Mouse (Mus musculus) kidney, adult 8-10 months (tissue): ENCODE measurements around the gene Pde10a.

ENCODE experiments used
- DNase-seq, 2 experiments: peaks; one replicate each; pipeline ENCODE4 v3.0.0; 2022

Pde10a gene

DNA sequence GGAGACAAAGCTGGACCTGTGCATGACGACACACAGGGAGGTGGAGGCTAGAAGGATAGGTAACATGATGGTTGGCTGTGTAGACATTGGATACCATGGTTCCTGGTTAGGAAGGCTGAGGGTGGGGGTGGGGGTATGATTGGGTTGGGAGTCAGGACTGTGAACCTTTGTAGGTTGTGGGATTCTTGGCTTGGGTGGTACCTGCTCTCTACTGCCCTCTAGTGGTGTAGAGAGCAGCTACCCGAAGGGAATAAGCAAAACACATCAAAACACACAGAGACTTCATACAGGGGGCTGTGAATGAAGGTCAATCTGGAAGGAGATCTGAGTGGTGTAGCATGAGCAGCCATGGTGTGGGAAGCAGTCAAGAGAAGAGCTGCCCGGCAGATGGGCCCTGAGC lies 282.2 kb downstream of the Pde10a start:
- no peak for DNase-seq

GRCm38 (mm10) chr17:8809771-8810170 lies 284.6 kb downstream of the Pde10a start:
- no peak for DNase-seq

- no peak for DNase-seq
Observed at GRCm38 (mm10) chr17:8810201-8810600, 285.0 kb downstream of the Pde10a start.

DNA sequence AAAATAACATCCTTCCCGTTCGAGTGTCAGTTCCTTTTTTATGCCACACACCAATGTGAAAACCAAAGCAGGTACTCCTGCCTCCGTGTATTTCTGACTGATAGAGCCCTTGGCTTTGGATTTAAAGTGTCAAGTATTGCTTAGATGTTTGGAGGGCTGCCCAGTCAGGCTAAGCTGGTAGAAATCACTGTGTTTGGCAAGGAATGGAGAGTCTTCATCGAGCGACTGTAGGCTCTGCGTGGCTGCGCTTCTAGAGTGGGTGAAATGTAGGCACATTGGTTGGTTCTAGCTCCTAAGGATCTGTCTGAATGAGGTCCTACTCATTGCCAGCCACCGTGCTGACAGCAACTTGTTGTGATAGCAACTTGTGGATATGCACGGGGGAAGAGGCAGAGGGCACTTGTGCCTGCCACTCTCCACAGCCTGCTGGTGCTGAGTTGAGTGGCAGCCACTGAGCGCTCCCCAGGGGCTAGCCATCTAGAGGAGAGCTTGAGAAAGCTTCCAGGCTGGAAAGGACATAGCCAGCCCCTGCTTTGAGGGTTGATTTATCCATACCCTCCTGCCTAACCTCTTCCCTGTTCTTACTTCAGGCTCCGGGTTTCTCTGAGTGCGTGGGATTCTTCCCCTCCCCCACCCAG lies 287.2 kb downstream of the Pde10a start:
- DNase-seq = no peak

- DNase-seq = no peak
Observed at GRCm38 (mm10) chr17:8813773-8814491, 288.8 kb downstream of the Pde10a start.

DNA sequence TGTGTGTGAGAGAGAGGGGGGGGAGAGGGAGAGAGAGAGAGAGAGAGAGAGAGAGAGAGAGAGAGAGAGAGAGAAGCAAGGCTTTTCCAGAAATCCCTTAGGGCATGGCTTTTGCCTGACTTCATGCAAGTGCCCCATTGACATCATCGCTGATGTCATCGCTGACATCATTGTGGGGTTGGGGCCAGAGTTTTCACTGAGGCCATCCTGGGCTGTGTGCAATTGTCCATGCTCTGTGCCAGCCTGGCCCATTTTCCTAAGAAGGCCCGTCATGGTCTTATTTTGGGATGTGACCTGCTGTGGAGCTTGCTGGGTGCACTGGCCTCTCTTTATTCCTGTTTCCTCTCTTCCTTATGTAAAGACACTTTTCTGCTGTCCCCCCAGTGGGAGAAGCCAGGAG lies 290.2 kb downstream of the Pde10a start:
- DNase-seq = no peak

GRCm38 (mm10) chr17:8815864-8816263 lies 290.7 kb downstream of the Pde10a start:
- no peak for DNase-seq

DNA sequence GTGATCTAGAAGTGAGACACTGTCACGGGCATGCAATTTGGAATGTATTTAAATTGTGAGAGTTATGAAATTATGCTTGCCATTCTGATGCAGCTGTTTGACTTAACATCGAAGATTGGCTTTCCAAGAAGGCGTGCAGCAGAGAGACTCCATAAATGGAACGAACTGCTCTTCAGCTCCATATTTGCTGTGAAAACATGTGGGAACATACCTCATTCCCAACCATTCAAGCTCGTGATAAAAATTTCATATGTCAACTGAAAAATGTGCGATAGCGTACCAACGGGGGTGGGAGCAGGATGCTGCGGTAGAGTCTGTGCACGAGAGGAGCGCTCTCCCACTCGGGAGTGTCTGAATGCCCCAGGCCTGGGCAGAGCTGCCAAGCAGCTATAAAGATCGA lies 293.5 kb downstream of the Pde10a start:
- no peak for DNase-seq

DNA sequence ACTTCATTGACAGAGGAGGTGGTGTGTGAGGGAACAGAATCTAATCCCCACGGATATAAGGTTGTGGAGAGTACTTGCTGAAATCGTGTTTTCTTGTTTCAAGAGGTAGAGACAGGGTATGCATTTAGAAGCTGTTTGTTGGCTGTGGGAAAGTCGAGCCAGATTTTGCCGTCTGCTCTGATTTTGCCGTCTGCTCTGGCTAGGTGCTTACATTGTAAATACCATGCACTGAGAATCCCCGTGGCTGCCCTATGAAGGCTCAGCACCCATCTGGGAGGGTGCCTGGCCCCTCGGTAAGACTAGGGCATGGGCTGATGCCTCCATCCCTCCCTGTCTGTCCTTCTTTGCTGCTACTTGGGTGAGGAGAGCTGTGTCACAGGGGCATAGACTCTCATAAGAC lies 298.4 kb downstream of the Pde10a start:
- no peak for DNase-seq

GRCm38 (mm10) chr17:8827204-8827603 lies 302.0 kb downstream of the Pde10a start:
- no peak for DNase-seq

DNA sequence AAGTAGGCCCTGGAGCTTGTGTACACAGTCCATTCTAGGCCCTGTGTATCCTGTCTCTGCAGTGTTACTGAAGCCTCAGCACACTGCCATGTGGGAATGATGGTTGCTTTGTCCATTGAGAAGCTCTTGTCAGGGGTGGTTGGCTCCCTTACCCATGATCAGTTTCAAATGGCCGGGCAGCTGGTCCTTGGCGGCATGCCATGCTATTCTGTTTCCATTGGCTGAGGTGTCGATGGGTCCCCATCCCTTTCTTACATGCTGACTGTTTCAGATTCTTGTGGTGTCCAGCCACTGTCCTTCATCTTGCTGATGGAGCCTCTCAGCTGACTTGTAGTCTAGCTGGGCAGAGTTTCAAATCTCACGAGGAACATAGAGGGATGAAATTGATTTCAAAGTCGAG lies 305.8 kb downstream of the Pde10a start:
- no peak for DNase-seq

DNA sequence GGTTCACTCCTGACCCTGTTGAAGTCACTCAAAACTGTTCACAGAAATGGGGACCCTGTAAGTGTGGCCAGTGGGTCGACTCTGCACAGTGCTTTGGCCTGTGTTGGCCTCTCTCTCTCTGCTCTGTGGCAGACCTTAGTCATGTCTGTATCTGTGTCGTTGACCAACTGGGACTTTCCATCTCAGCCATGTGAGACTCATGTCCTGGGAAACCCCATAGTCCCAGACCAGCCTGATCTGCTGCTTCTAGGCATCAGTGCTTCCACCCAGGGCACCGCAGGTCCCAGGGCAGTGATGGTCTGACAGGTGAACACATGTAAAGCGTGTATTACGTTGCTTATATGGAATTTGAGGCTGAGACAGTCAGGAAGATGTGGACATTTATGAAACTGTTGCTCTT lies 311.1 kb downstream of the Pde10a start:
- DNase-seq = no peak

DNA sequence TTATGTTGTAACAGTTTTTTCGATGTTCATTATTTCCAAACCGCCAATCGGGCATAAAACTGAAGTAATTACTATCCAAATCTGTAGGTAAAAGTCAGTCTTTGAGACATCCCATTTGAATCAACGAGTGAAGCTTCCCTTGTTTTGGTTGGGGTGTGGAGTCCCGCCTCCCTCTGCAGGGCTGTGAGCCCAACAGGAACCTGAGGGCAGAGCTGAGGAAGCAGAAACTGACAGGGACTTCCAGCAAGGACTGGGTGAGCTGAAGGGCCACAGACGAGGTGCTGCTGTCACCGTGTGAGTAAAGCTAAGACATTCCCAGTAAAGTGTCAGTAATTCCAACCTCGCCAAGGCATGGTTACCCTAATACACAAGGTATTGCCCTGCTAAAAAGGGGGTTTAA lies 313.1 kb downstream of the Pde10a start:
- peak in 1 of 2 experiments; percentile 17 for DNase-seq

DNA sequence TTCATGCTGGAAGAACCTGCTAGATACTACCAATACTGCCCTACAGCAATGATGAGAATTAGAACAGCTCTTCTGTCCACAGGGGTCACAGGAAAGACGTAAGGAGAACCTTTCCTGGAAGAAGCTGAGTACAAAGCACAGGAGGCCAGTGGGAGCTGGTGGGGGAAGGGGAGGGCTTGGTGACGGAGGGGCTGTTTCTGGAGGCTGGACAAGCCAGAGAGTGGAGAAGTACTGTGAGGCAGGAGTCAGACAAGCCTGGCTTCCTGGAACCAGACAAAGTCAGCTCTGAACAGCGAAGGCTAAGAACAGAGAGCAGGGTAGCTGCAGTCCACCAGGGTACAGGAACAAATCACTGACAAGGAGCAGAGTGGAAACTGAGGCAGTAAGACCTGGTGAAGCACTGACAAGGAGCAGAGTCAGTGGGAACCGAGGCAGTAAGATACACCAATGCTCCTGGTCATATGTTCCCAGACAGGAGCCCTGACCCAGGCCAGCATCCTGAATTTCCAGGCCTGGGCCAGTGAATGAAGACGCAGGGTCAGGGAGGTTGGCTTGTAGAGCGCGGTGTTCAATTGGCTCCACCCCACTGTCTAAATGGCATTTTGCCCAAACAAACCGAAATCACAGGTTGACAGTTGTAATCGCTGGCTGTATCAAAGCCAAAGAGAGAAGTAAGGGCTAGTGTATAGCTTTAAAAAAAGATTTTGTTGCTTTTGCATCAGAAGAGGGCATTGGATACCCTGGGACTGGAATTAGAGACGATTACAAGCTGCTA lies 314.3 kb downstream of the Pde10a start:
- no peak for DNase-seq

- no peak for DNase-seq
Observed at GRCm38 (mm10) chr17:8841094-8841493, 315.9 kb downstream of the Pde10a start.

GRCm38 (mm10) chr17:8841897-8842540 lies 316.8 kb downstream of the Pde10a start:
- no peak for DNase-seq

DNA sequence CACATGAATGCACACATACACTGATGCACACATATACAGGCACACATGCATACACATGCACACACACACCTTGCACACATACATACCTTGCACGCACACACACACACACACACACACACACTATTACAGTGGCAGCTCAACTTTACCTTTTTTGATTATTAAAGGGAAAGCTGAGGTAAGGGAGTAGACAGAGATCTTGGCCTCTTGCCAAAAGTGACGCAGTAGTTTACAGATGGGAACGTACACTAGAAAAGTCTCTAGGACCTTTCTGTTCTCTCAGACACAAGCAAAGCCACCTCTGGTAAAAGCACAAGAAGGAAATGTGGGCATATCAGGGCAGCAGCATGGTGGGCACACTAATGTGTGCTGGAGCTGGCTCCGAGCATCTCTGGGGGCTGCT lies 317.5 kb downstream of the Pde10a start:
- DNase-seq = no peak

- DNase-seq = peak in 1 of 2 experiments; percentile 28
Observed at GRCm38 (mm10) chr17:8843941-8844340, 318.8 kb downstream of the Pde10a start.

GRCm38 (mm10) chr17:8846506-8846905 lies 321.3 kb downstream of the Pde10a start:
- DNase-seq = peak in 1 of 2 experiments; percentile 22

GRCm38 (mm10) chr17:8847558-8847957 lies 322.4 kb downstream of the Pde10a start:
- DNase-seq = no peak

GRCm38 (mm10) chr17:8851846-8852245 lies 326.7 kb downstream of the Pde10a start:
- DNase-seq = no peak

DNA sequence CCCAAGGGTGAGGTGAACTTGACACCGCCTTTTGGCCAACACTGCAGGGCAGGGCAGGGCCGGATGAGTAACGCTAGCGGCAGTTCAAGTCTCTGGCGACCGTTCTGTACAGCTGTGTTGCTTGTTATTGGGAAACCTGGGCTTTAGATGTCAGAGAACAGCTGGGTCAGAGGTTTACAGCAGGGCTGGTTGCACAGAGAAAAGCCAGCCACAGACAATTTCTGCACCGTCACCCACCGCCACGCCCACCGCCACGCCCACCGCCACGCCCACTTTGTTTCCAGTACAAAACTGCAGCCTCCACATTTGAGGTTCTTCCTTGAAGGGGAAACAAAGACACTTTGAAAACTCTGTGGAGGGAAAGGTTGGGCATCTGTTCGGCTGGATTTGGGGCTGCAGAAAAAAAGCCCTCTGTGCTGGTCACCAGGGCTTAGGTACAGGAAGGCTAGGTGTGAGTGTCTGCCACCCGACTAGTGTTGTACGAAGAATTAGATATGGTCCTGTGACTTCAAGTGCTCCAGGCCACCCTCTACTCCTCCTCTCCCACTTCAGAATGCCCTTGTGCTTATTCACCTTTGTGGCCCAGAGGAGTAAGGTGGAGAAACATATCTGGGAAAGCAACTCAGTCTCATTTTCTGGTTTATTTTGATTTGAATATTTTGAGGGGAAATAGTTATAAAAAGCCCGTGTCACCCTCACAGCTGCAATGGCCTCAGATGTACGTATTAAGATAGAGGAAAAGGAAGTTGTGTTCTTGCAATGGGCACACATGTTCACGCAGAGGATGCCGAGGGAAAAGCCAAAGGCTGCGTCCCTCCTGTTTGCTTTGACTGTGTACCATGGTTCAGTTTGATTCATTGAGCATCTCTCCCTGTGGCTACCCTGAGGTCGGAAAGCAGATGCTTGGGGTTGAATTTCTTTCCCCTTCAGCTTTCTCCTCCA lies 331.5 kb downstream of the Pde10a start:
- peak; percentile 32 to 53 for DNase-seq
